Mouse (Mus musculus) heart, adult 2 months (tissue): ENCODE measurements around the gene Luc7l3. TPM values are rescaled to one million over a fixed set of nuclear protein-coding genes. Genes with fewer than 3 reads are reported as not detected.

Experiments
- DNase-seq, 2 experiments: peaks; one replicate each; pipeline ENCODE4 v3.0.0; 2021
- H3K27ac ChIP-seq: fragments of 200-600 bp; 2 replicates; pipeline ENCODE4 v1.8.1; 2022
- H3K27me3 ChIP-seq: fragments of 200-500 bp; 2 replicates; pipeline ENCODE4 v1.6.1; 2012; ENCODE audit warnings: mild to moderate bottlenecking, low read length, inconsistent platforms, mixed read lengths; ENCODE audit not compliant: control insufficient read depth, insufficient read depth
- H3K36me3 ChIP-seq: fragments of 200-500 bp; 2 replicates; pipeline ENCODE4 v1.6.1; 2012; ENCODE audit warnings: low read length, inconsistent platforms; ENCODE audit not compliant: control insufficient read depth, insufficient read depth
- H3K4me1 ChIP-seq: fragments of 200-500 bp; 2 replicates; pipeline ENCODE4 v1.6.1; 2011; ENCODE audit warnings: low read length; ENCODE audit not compliant: control insufficient read depth, insufficient read depth
- H3K4me3 ChIP-seq: fragments of 200-600 bp; 2 replicates; pipeline ENCODE4 v1.8.1; 2022
- H3K79me2 ChIP-seq: fragments of 200-500 bp; replicated peaks from 2 replicates; pipeline ENCODE4 v1.6.1; 2012; ENCODE audit warnings: mild to moderate bottlenecking, inconsistent platforms, low read length, moderate library complexity, mixed read lengths; ENCODE audit not compliant: control insufficient read depth, insufficient read depth
- H3K9ac ChIP-seq: fragments of 200-500 bp; 2 replicates; pipeline ENCODE4 v1.6.1; 2012; ENCODE audit warnings: low read depth, mild to moderate bottlenecking, control low read depth, inconsistent platforms, low read length, mixed read lengths
- CTCF ChIP-seq: fragments of 200-600 bp; IDR thresholded peaks from 2 replicates; pipeline ENCODE4 v1.8.1; 2022; ENCODE audit warnings: antibody characterized with exemption, mild to moderate bottlenecking, moderate library complexity
- EP300 ChIP-seq: fragments of 200-500 bp; IDR thresholded peaks from 2 replicates; pipeline ENCODE4 v1.6.1; 2011; ENCODE audit warnings: low read depth, low read length, control low read depth; ENCODE audit not compliant: insufficient read depth
- POLR2A ChIP-seq: fragments of 200-500 bp; IDR thresholded peaks from 2 replicates; pipeline ENCODE4 v1.6.1; 2011; ENCODE audit warnings: mild to moderate bottlenecking, low read depth, low read length, control low read depth; ENCODE audit not compliant: insufficient read depth
- WGBS: fragments of 180-500 bp; shearing (Covaris S2); methylation state at CpG from one replicate; pipeline ENCODE4 v1.1.7; 2018; 5-methylcytosine and 5-hydroxymethylcytosine counted together
- intact Hi-C: fragments of 180-260 bp; cut with DNase I; formaldehyde crosslinking; loops from one replicate; pipeline ENCODE4 v1.15.1; 2025
- polyA plus RNA-seq: library from polyadenylated mRNA; depleted of rRNA; stranded (reverse); fragments of >200 nt; gene quantifications from 2 replicates; pipeline ENCODE4 v1.2.3, GENCODE M21; 2012
- total RNA-seq, 2 experiments: library from RNA; stranded (reverse); gene quantifications; 2 replicates each; pipeline ENCODE4 v1.2.3; 2021

The Luc7l3 gene
- total and polyA plus RNA-seq, 3 experiments, result 8.1 to 36.0 (median 32.1) TPM

DNA sequence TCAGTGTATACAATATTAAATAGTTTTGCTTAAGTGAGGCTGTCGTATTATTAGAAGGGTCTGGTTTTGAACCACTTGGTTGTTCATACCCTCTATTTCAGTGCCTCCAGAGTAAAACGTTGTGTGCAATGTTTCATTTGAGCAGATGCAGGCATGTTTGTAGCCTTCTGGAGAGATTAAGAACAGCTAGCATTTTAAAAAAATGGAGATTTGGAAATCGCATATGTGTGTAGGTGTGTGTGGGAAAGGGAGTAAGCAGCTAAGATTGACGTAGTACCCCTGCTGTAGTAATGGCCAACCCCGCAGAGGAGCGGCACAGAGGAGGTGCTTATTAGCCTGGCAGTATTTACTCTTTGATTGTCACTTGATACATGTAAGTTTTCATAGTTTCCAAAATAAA is 10.9 kb upstream of the Luc7l3 start:
- H3K27ac ChIP-seq, result no peak overlapping the region
- 74% methylated on average over 6 of the region's 6 CpGs for WGBS
- intact Hi-C loops, result no loop called here
- peaks cover 35% of the 10 kb centered on the region for H3K36me3 ChIP-seq
- TF ChIP-seq EP300 (no peak), POLR2A (no peak), CTCF (no peak)
- DNase-seq, result no peak
- H3K4me1 ChIP-seq, result peaks cover 7% of the 10 kb centered on the region
- H3K27me3 ChIP-seq, result no peaks in the 10 kb centered on the region
- H3K9ac ChIP-seq, result no peak overlapping the region
- no peak overlapping the region for H3K4me3 ChIP-seq
- H3K79me2 ChIP-seq, result peaks cover 4% of the 10 kb centered on the region; the same call in 1 of the 2 replicates

DNA sequence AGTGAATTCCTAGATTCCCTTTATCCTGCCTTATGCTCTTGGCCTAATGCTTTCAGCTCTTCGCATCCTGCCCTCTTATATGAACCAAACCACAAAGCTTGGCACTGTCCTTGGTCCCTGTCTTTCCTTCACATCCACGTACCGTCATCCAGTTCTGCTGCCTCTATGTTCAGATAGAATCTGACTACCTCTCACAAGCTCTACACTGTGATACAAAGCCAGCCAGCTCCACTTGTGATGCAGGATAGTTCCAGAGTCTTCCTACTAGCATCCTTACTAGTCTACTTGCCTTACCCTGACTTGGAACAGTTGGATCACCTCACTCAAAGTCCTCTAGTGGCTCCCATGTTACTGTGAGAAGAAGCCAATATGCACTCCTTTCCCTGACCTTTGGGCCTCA is 8.4 kb upstream of the Luc7l3 start:
- no peaks in the 10 kb centered on the region for H3K27me3 ChIP-seq
- no peak overlapping the region; the same call in 1 of the 2 replicates for H3K27ac ChIP-seq
- H3K4me3 ChIP-seq, result no peak overlapping the region
- H3K79me2 ChIP-seq, result peaks cover 4% of the 10 kb centered on the region; the same call in 1 of the 2 replicates
- intact Hi-C loops, result no loop called here
- no peak for TF ChIP-seq CTCF
- TF ChIP-seq POLR2A, result no peak
- no peak for TF ChIP-seq EP300
- no peak for DNase-seq
- WGBS, result 61% methylated on average over 3 of the region's 3 CpGs
- no peak overlapping the region for H3K9ac ChIP-seq
- H3K36me3 ChIP-seq, result peaks cover 37% of the 10 kb centered on the region
- peaks cover 11% of the 10 kb centered on the region for H3K4me1 ChIP-seq

DNA sequence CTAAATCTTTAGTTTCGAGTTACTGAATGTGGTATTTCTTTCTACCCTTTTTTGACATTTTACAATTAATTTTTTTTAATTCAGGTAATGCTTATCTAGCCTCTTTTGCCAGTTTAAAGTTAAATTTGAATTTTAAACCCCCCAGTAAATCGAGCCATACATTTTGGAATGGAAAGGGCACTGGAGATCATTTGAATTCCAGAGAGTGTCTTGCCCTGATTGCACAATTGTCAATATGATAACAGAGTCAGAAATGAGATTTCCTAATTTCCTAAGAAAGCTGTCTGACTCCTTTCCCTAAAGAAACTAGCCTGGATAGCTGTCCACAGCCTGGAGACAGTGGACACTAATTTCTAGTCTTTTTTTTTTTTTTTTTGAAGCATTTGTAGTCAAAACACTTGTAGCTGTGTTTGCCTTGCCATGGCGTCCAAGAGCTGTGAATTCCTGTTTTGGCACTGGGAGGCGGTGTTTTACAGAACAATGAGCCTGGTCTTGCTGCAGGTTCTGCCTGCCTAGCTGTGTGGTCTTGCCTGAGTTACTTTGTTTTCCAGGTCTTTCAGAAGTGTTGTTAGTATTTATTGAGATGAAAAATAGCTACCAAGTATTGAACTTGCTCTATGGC is 7.6 kb upstream of the Luc7l3 start:
- intact Hi-C loops, result loop anchor here (1.0 to 5.0 kb wide), 2 partner anchors 75 to 218 kb away; partner anchors contain the start of gene Rsad1
- H3K79me2 ChIP-seq, result peaks cover 4% of the 10 kb centered on the region; the same call in 1 of the 2 replicates
- H3K4me3 ChIP-seq, result no peak overlapping the region
- no peak overlapping the region for H3K9ac ChIP-seq
- peak; percentile 51 to 52 for DNase-seq
- H3K4me1 ChIP-seq, result peaks cover 11% of the 10 kb centered on the region
- H3K36me3 ChIP-seq, result peaks cover 37% of the 10 kb centered on the region
- TF ChIP-seq EP300 (0 out of 2 replicates have a peak, but pooled peaks have one; percentile 50), POLR2A (no peak), CTCF (peak; percentile 72)
- H3K27ac ChIP-seq, result peak overlapping the region; percentile 15
- 30% methylated on average over 4 of the region's 4 CpGs for WGBS
- H3K27me3 ChIP-seq, result no peaks in the 10 kb centered on the region

DNA sequence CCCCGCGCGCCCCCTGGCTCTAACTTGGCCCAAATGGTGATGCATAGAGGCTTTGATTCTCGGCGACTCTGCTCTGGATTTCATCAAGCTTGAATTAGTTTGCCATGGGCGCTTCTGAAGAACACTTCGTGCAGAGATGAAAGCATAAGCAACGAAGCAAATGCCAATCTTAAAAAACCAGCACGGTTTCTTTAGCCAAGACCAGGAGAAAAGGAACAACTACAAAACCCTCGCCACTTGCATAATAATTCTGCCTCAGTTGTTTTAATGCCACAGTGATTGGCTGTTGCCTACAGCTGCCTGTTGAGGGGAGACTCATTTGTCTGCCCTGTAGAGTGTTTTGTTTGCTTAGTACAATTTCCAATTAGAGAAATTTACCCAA is 6.8 kb upstream of the Luc7l3 start:
- H3K9ac ChIP-seq, result peak overlapping the region; percentile 87
- H3K27ac ChIP-seq, result peak overlapping the region; percentile 99
- H3K4me3 ChIP-seq, result peak overlapping the region; percentile 78
- no peaks in the 10 kb centered on the region for H3K27me3 ChIP-seq
- 2% methylated on average over 10 of the region's 10 CpGs for whole genome bisulfite sequencing
- peaks cover 4% of the 10 kb centered on the region; the same call in 1 of the 2 replicates for H3K79me2 ChIP-seq
- TF ChIP-seq CTCF, result no peak
- no peak for TF ChIP-seq EP300
- no peak for TF ChIP-seq POLR2A
- peaks cover 32% of the 10 kb centered on the region for H3K36me3 ChIP-seq
- DNase-seq, result no peak
- peaks cover 11% of the 10 kb centered on the region for H3K4me1 ChIP-seq
- intact Hi-C loops, result loop anchor here (1.0 to 5.0 kb wide), 2 partner anchors 76 to 219 kb away; partner anchors contain the start of gene Rsad1

DNA sequence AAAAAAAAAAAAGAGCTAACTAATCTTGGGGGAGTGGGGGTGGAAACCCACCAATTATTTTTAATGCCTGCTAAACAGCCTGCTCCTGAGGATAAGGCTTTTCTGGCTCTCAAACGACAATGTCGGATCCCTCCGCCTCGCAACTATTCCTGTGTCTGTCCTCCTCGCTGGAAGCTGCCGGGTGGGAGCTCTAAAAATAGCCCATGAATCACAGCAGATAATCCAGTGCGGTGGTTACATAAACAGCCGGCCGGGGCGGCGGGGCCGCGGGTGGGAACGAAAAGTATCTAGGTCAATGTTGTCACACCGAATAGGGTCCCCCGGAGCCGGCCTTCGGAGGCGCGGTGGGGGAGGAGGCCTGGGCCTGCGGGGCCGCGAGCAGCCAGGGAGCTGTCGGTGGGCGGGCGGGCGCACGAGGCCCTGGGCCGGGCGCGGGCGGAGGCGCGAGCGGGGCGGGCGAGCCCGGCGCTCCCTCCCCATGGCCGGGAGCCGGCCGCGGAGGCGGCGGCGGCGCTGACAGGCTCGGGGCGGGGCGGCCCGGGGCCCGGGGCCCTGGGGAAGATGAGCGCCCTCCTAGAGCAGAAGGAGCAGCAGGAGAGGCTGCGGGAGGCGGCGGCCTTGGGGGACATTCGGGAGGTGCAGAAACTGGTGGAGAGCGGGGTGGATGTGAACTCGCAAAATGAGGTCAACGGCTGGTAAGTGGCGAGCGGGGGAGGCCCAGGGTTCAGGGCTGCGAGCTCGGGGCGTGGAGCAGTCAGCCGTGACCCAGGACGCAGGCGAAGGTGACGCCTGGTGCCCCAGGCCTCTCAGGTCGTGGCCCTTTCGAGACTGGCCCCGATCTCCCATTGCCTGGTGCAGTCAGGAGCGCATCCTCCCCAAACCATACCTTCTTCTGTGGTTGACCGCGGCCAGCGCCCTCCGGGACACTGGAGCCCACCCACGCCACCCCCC is 6.2 kb upstream of the Luc7l3 start, which contains the start of gene Ankrd40:
TSS of gene Ankrd40 (plus strand) at position 309 of the 951 bp plus-strand sequence.
- peak; percentile 95 to 96 for DNase-seq
- Histone ChIP-seq H3K9ac (peak within 1 kb of the TSS; percentile 87), H3K79me2 (peaks cover 4% of the 10 kb centered on the region; the same call in 1 of the 2 replicates), H3K27ac (peak within 1 kb of the TSS; percentile 99), H3K4me1 (peaks cover 11% of the 10 kb centered on the region), H3K4me3 (peak within 1 kb of the TSS; percentile 78), H3K27me3 (no peaks in the 10 kb centered on the region), H3K36me3 (peaks cover 32% of the 10 kb centered on the region)
- intact Hi-C loops, result loop anchor here (5.0 kb wide), 1 partner anchor 219 kb away; the partner anchor contains the start of gene Rsad1
- under 1% methylated on average over 73 of the region's 78 CpGs for WGBS
- TF ChIP-seq POLR2A (peak; percentile 97), EP300 (peak; percentile 91), CTCF (no peak)
